Mouse (Mus musculus) myocyte (in vitro differentiated cells): ENCODE results near the gene Trappc13.

Experiments
- MAX ChIP-seq: IDR thresholded peaks from one replicate; pipeline ENCODE4 v1.6.1; 2011; ENCODE audit warnings: low read depth, mild to moderate bottlenecking, control low read depth
- MYOD1 ChIP-seq, 3 experiments: IDR thresholded peaks; one replicate each; pipeline ENCODE4 v1.6.1; 2011; ENCODE audit warnings: control low read depth in 2 of 3, low read depth in 2 of 3, mild to moderate bottlenecking in 2 of 3, moderate library complexity in 1 of 3; ENCODE audit not compliant: insufficient read length in 2 of 3, control insufficient read depth in 1 of 3
- POLR2AphosphoS2 ChIP-seq: IDR thresholded peaks from one replicate; pipeline ENCODE4 v1.6.1; 2011; ENCODE audit warnings: low read depth, control low read depth; ENCODE audit not compliant: insufficient read length
- USF1 ChIP-seq: IDR thresholded peaks from one replicate; pipeline ENCODE4 v1.6.1; 2011; ENCODE audit warnings: low read depth, mild to moderate bottlenecking, control low read depth, moderate library complexity

DNA sequence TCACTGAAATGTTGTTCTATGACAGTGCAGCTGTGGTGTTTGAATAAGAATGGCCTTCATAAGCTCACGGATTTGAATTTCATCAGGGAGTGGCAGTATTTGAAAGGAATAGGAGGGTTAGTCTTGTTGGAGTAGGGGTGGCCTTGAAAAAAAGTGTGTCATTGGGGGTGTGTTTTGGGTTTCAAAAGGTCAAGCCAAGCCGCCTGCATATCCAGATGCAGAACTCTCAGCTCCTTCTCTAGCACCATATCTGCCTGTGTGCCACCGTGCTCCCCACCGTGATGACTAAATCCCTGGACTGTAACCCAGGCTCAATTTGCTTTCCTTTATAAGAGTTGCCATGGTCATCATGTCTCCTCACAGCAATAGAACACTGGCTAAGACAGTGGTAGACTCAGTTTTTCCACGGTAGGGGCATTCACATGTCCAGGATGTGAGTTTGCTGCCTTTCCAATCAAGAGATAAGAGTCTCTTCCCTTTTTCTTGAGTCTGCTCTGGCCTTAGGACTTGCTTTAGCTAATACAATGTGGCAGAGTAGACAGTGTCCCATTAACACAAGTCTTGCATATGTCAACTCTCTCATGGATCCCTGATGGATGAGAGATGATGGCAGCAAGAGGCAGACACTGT, 76.5 kb downstream of the Trappc13 start:
- no peak for TF ChIP-seq USF1
- no peak for TF ChIP-seq MYOD1 (IDR thresholded peaks at IDR 0.05; ENCODE audit: control insufficient read depth in 1 of 3, insufficient read length in 2 of 3, low read depth in 2 of 3)
- TF ChIP-seq MAX = no peak
- TF ChIP-seq POLR2AphosphoS2 = no peak
